ENCODE assay signal across 27 mouse cellular contexts in the genomic region with DNA sequence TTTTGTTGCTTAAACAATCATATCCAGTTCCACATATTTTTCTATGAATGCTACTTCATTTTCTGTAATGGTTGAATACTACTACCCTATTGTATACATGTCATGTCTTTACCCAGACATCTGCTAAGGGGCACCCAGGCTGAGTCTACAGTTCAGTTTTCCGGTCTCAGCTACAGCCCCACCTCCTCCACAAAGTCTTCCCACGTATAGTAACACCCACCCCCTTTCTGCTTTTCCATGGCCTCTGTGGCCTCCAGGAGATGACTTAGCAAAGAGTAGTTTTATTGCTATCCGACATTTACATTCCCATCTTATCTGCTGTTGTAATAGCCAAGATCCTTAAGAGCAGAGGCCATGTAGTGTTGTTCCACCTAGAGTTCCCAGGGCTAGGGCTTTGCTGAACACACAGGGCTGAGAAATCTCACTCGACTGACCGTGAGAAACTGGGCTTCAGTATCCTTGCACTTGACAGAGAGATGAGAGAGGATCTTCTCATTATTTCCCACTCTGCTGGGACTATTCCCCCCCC.
"Had no signal": no experiment of that assay in that cellular context is flagged by ENCODE, and none has a peak within 500 bp of the region (broad histone marks: within the 10 kb centered on the region; RNA-seq: fewer than 3 reads in every experiment).

No protein-coding gene starts in this region.

- H3K27me3 ChIP-seq: heart, embryonic 15.5 days; hindbrain, embryonic 12.5 days had no signal

- DNase-seq: gastrocnemius, adult 2 months; gastrocnemius, postnatal 10 days; gastrocnemius, postnatal 25 days; heart, adult 18-20 months; heart, postnatal 14 days; heart, postnatal 4 days; kidney, adult 11 months; kidney, adult 2 months; kidney, adult 9 months; kidney, postnatal 14 days; kidney, postnatal 36 days; layer of hippocampus, adult 9-11 months; layer of hippocampus, postnatal 36 days; left cerebral cortex, postnatal 4 days had no signal

- ATAC-seq: hindbrain, embryonic 16.5 days; inflammation-experienced regulatory T-cells, adult 6 months; liver, embryonic 12.5 days had no signal

- H3K4me1 ChIP-seq: heart, embryonic 15.5 days; hindbrain, embryonic 10.5 days; hindbrain, embryonic 12.5 days; kidney, embryonic 15.5 days; limb, embryonic 13.5 days; limb, embryonic 15.5 days; liver, embryonic 12.5 days had no signal

- H3K27ac ChIP-seq: gastrocnemius, adult 2 months; heart, embryonic 15.5 days; hindbrain, embryonic 10.5 days; hindbrain, embryonic 12.5 days; hindbrain, embryonic 14.5 days; kidney, embryonic 15.5 days; kidney, postnatal 0 days; limb, embryonic 13.5 days; limb, embryonic 15.5 days; liver, embryonic 12.5 days; liver, embryonic 14.5 days had no signal

- H3K9me3 ChIP-seq: heart, embryonic 15.5 days; hindbrain, embryonic 10.5 days; hindbrain, embryonic 12.5 days; kidney, embryonic 15.5 days; limb, embryonic 13.5 days; limb, embryonic 15.5 days; liver, embryonic 12.5 days had no signal

- H3K4me2 ChIP-seq: heart, embryonic 11.5 days; heart, embryonic 15.5 days; hindbrain, embryonic 12.5 days; hindbrain, embryonic 14.5 days; kidney, embryonic 15.5 days; limb, embryonic 13.5 days; limb, embryonic 15.5 days; liver, embryonic 12.5 days had no signal

- H3K9ac ChIP-seq: heart, embryonic 15.5 days; hindbrain, embryonic 12.5 days; hindbrain, embryonic 14.5 days; kidney, embryonic 15.5 days; limb, embryonic 13.5 days; limb, embryonic 15.5 days; liver, embryonic 12.5 days; liver, embryonic 14.5 days had no signal

- H3K4me3 ChIP-seq: gastrocnemius, adult 2 months; heart, embryonic 15.5 days; hindbrain, embryonic 10.5 days; hindbrain, embryonic 12.5 days; kidney, embryonic 15.5 days; limb, embryonic 13.5 days; limb, embryonic 15.5 days; liver, embryonic 12.5 days had no signal

- H3K36me3 ChIP-seq: heart, embryonic 15.5 days; hindbrain, embryonic 10.5 days; hindbrain, embryonic 12.5 days; kidney, embryonic 15.5 days; limb, embryonic 13.5 days; limb, embryonic 15.5 days; liver, embryonic 12.5 days had no signal
